Mouse (Mus musculus): ENCODE measurements around the gene Ssmem1. TPM values are rescaled to one million over a fixed set of nuclear protein-coding genes. Genes with fewer than 3 reads are reported as not detected.

Gene Ssmem1
- total and polyA plus RNA-seq, 3 experiments = 0.16 TPM; not detected in 2

GRCm38 (mm10) chr6:30553381-30554010 lies 43.8 kb downstream of the Ssmem1 start:
- no peak for DNase-seq
- Histone ChIP-seq H3K4me1 (ENCODE audit: control insufficient read depth, insufficient read depth, low read length) (no peaks in the 10 kb centered on the region; the same call in 1 of the 2 replicates), H3K36me3 (ENCODE audit: control insufficient read depth, insufficient read depth, low read length) (no peaks in the 10 kb centered on the region), H3K4me3 (no peak overlapping the region), H3K9ac (ENCODE audit: low read depth, low read length) (no peak overlapping the region), H3K27ac (no peak overlapping the region), H3K27me3 (ENCODE audit: control insufficient read depth, insufficient read depth, low read length) (no peaks in the 10 kb centered on the region), H3K79me2 (replicated peaks; ENCODE audit: control insufficient read depth, insufficient read depth, low read length) (no peaks in the 10 kb centered on the region)
- TF ChIP-seq CTCF (IDR thresholded peaks at IDR 0.05) (no peak), POLR2A (IDR thresholded peaks at IDR 0.05; ENCODE audit: insufficient read depth, low read depth, low read length) (no peak), EP300 (IDR thresholded peaks at IDR 0.05; ENCODE audit: insufficient read depth, low read depth, low read length) (no peak)
- intact Hi-C loops (cut with DNase I) = no loop called here
- WGBS = 84% methylated on average over 7 of the region's 7 CpGs

- Histone ChIP-seq H3K4me1 (ENCODE audit: control insufficient read depth, insufficient read depth, low read length) (no peaks in the 10 kb centered on the region; the same call in 1 of the 2 replicates), H3K27me3 (ENCODE audit: control insufficient read depth, insufficient read depth, low read length) (no peaks in the 10 kb centered on the region), H3K9ac (ENCODE audit: low read depth, low read length) (no peak overlapping the region), H3K27ac (no peak overlapping the region), H3K79me2 (replicated peaks; ENCODE audit: control insufficient read depth, insufficient read depth, low read length) (no peaks in the 10 kb centered on the region), H3K4me3 (no peak overlapping the region), H3K36me3 (ENCODE audit: control insufficient read depth, insufficient read depth, low read length) (no peaks in the 10 kb centered on the region)
- no peak for TF ChIP-seq EP300 (IDR thresholded peaks at IDR 0.05; ENCODE audit: insufficient read depth, low read depth, low read length)
- no peak for TF ChIP-seq POLR2A (IDR thresholded peaks at IDR 0.05; ENCODE audit: insufficient read depth, low read depth, low read length)
- no peak for TF ChIP-seq CTCF (IDR thresholded peaks at IDR 0.05)
- no peak for DNase-seq
- intact Hi-C loops (cut with DNase I) = no loop called here
- 89% methylated on average over 5 of the region's 5 CpGs for WGBS
Observed at GRCm38 (mm10) chr6:30554092-30554491, 44.4 kb downstream of the Ssmem1 start.

GRCm38 (mm10) chr6:30554621-30555170 lies 45.0 kb downstream of the Ssmem1 start:
- TF ChIP-seq EP300 (IDR thresholded peaks at IDR 0.05; ENCODE audit: insufficient read depth, low read depth, low read length) (no peak), POLR2A (IDR thresholded peaks at IDR 0.05; ENCODE audit: insufficient read depth, low read depth, low read length) (no peak), CTCF (IDR thresholded peaks at IDR 0.05) (no peak)

GRCm38 (mm10) chr6:30556080-30556479 lies 46.4 kb downstream of the Ssmem1 start:
- intact Hi-C loops (cut with DNase I) = no loop called here
- Histone ChIP-seq H3K27me3 (ENCODE audit: control insufficient read depth, insufficient read depth, low read length) (no peaks in the 10 kb centered on the region), H3K9ac (ENCODE audit: low read depth, low read length) (no peak overlapping the region), H3K36me3 (ENCODE audit: control insufficient read depth, insufficient read depth, low read length) (no peaks in the 10 kb centered on the region), H3K79me2 (replicated peaks; ENCODE audit: control insufficient read depth, insufficient read depth, low read length) (no peaks in the 10 kb centered on the region), H3K4me3 (no peak overlapping the region), H3K4me1 (ENCODE audit: control insufficient read depth, insufficient read depth, low read length) (no peaks in the 10 kb centered on the region; the same call in 1 of the 2 replicates), H3K27ac (no peak overlapping the region)
- TF ChIP-seq EP300 (IDR thresholded peaks at IDR 0.05; ENCODE audit: insufficient read depth, low read depth, low read length) = no peak
- no peak for TF ChIP-seq POLR2A (IDR thresholded peaks at IDR 0.05; ENCODE audit: insufficient read depth, low read depth, low read length)
- no peak for TF ChIP-seq CTCF (IDR thresholded peaks at IDR 0.05)
- DNase-seq = peak; percentile 57 to 68
- 10% methylated on average over 8 of the region's 9 CpGs for WGBS

More at GRCm38 (mm10) chr6:30554621-30555170, 45.0 kb downstream of the Ssmem1 start:
- H3K9ac ChIP-seq (ENCODE audit: low read depth, low read length) = no peak overlapping the region
- WGBS = 83% methylated on average over 5 of the region's 5 CpGs
- no peak overlapping the region for H3K4me3 ChIP-seq
- no peaks in the 10 kb centered on the region for H3K27me3 ChIP-seq (ENCODE audit: control insufficient read depth, insufficient read depth, low read length)
- H3K36me3 ChIP-seq (ENCODE audit: control insufficient read depth, insufficient read depth, low read length) = no peaks in the 10 kb centered on the region
- H3K27ac ChIP-seq = no peak overlapping the region
- H3K4me1 ChIP-seq (ENCODE audit: control insufficient read depth, insufficient read depth, low read length) = no peaks in the 10 kb centered on the region; the same call in 1 of the 2 replicates
- intact Hi-C loops (cut with DNase I) = no loop called here
- DNase-seq = no peak
- no peaks in the 10 kb centered on the region for H3K79me2 ChIP-seq (replicated peaks; ENCODE audit: control insufficient read depth, insufficient read depth, low read length)

- Histone ChIP-seq H3K4me3 (no peak overlapping the region), H3K27ac (no peak overlapping the region), H3K27me3 (ENCODE audit: control insufficient read depth, insufficient read depth, low read length) (no peaks in the 10 kb centered on the region), H3K79me2 (replicated peaks; ENCODE audit: control insufficient read depth, insufficient read depth, low read length) (no peaks in the 10 kb centered on the region), H3K4me1 (ENCODE audit: control insufficient read depth, insufficient read depth, low read length) (no peaks in the 10 kb centered on the region), H3K9ac (ENCODE audit: low read depth, low read length) (no peak overlapping the region), H3K36me3 (ENCODE audit: control insufficient read depth, insufficient read depth, low read length) (no peaks in the 10 kb centered on the region)
- DNase-seq = no peak
- 69% methylated on average over 1 of the region's 1 CpGs for WGBS
- TF ChIP-seq EP300 (IDR thresholded peaks at IDR 0.05; ENCODE audit: insufficient read depth, low read depth, low read length) (no peak), POLR2A (IDR thresholded peaks at IDR 0.05; ENCODE audit: insufficient read depth, low read depth, low read length) (no peak), CTCF (IDR thresholded peaks at IDR 0.05) (no peak)
- intact Hi-C loops (cut with DNase I) = no loop called here
Observed at GRCm38 (mm10) chr6:30559726-30560125, 50.1 kb downstream of the Ssmem1 start.

GRCm38 (mm10) chr6:30562132-30562531 lies 52.5 kb downstream of the Ssmem1 start:
- intact Hi-C loops (cut with DNase I) = no loop called here
- Histone ChIP-seq H3K9ac (ENCODE audit: low read depth, low read length) (no peak overlapping the region), H3K79me2 (replicated peaks; ENCODE audit: control insufficient read depth, insufficient read depth, low read length) (no peaks in the 10 kb centered on the region), H3K4me1 (ENCODE audit: control insufficient read depth, insufficient read depth, low read length) (no peaks in the 10 kb centered on the region), H3K27ac (no peak overlapping the region), H3K4me3 (no peak overlapping the region), H3K36me3 (ENCODE audit: control insufficient read depth, insufficient read depth, low read length) (no peaks in the 10 kb centered on the region), H3K27me3 (ENCODE audit: control insufficient read depth, insufficient read depth, low read length) (no peaks in the 10 kb centered on the region)
- DNase-seq = no peak
- no peak for TF ChIP-seq CTCF (IDR thresholded peaks at IDR 0.05)
- no peak for TF ChIP-seq EP300 (IDR thresholded peaks at IDR 0.05; ENCODE audit: insufficient read depth, low read depth, low read length)
- TF ChIP-seq POLR2A (IDR thresholded peaks at IDR 0.05; ENCODE audit: insufficient read depth, low read depth, low read length) = no peak
- 66% methylated on average over 4 of the region's 4 CpGs for WGBS
